Mouse (Mus musculus): ENCODE results near the gene S100b. TPM values are rescaled to one million over a fixed set of nuclear protein-coding genes. Genes with fewer than 3 reads are reported as not detected.

The S100b gene
- polyA plus RNA-seq, 1 experiment from 2014 or later = 0.42 TPM

DNA sequence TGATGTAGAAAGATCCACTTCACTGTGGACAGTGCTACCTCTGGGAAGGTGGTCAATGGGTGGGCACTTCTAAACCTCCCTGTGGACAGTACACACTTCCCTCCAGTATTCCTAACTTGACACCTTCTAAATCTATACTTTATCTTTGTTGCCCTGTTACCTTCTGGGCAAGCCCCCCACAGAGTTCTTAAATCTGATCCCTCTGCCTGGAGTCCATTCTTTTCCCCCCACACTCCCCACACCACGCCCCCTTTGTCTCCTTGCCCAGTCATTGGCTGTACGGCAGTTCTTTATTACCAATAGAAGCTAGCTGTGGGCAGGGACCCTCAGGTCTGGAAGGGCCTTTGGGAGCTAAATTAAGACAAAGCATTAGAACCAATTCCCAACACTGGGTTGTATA, 8.5 kb upstream of the S100b start:
- Histone ChIP-seq H3K36me3 (ENCODE audit: insufficient read depth, low read length) (no peaks in the 10 kb centered on the region), H3K4me3 (replicated peaks; ENCODE audit: low read depth, low read length) (no peak overlapping the region), H3K9me3 (replicated peaks; ENCODE audit: low read length) (no peaks in the 10 kb centered on the region), H3K4me2 (ENCODE audit: low read length) (no peak overlapping the region), H3K9ac (ENCODE audit: low read depth, low read length) (no peak overlapping the region), H3K27ac (no peak overlapping the region), H3K4me1 (replicated peaks; ENCODE audit: insufficient read depth, low read length) (no peaks in the 10 kb centered on the region), H3K27me3 (ENCODE audit: insufficient read depth, low read length) (no peaks in the 10 kb centered on the region)
- no peak for DNase-seq (ENCODE audit: low spot score)
- WGBS = 75% methylated on average over 2 of the region's 2 CpGs
- ATAC-seq (replicated peaks; ENCODE audit: low FRiP score, low read depth) = no peak
- no peak for TF ChIP-seq CTCF (IDR thresholded peaks at IDR 0.05; ENCODE audit: low read depth)

DNA sequence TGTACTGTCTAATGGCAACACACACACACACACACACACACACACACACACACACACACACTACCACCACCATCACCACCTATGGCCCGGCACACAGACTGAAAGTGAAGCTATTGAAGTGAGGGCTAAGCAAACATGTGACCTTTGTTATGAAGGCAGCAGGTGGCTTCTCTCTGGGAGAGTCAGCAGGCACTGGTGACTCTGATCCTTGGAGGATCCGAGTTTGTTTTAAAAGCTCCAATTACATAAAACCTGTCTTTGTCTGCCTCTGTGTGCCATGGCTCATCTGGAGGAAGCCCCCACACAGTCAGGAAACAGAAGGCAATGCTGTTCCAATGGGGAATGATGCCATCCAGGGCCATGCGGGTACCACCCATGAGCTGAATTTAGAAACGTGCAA, 7.1 kb upstream of the S100b start:
- ATAC-seq (replicated peaks; ENCODE audit: low FRiP score, low read depth) (peak; percentile 36; the same call in 1 of the 2 replicates), DNase-seq (ENCODE audit: low spot score) (peak; percentile 52)
- WGBS = 41% methylated on average over 4 of the region's 4 CpGs
- H3K9ac ChIP-seq (ENCODE audit: low read depth, low read length) = no peak overlapping the region
- H3K9me3 ChIP-seq (replicated peaks; ENCODE audit: low read length) = no peaks in the 10 kb centered on the region
- H3K27ac ChIP-seq = no peak overlapping the region
- no peaks in the 10 kb centered on the region for H3K36me3 ChIP-seq (ENCODE audit: insufficient read depth, low read length)
- H3K27me3 ChIP-seq (ENCODE audit: insufficient read depth, low read length) = no peaks in the 10 kb centered on the region
- H3K4me3 ChIP-seq (replicated peaks; ENCODE audit: low read depth, low read length) = no peak overlapping the region
- TF ChIP-seq CTCF (IDR thresholded peaks at IDR 0.05; ENCODE audit: low read depth) = no peak
- no peaks in the 10 kb centered on the region for H3K4me1 ChIP-seq (replicated peaks; ENCODE audit: insufficient read depth, low read length)
- H3K4me2 ChIP-seq (ENCODE audit: low read length) = no peak overlapping the region

DNA sequence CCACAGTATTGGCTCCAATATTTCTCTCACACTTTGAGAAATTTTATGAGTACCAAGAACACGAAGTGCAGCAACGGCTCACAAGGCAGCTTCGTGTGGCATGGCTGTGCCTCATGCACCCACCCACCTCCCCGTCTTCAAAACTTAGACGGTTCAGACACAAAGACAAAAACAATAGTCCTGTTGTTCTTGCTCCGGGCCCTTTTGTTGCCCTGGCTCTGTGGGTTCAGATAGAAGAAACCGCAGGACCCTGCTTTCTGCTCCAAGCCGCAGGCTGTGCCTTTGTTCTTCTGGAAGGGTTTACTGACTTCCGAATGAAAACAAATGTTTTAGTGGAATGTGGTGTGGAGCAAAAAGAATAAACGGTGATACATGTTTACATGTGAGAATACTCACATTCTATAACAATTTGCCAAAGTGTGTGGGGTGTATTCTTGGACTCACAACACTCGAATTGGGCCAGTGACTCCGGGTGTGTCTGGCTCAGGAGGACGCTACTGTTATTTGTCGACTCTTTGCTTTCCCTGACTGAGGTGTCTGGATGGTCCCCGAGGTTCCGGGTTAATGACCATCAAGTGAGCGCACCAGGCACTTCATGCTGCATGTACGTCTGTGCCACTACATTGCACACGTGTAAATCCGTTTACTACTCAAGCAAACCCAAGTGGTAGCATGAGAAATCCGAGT, 5.5 kb upstream of the S100b start:
- no peak for ATAC-seq (replicated peaks; ENCODE audit: low FRiP score, low read depth)
- no peak overlapping the region for H3K9ac ChIP-seq (ENCODE audit: low read depth, low read length)
- no peak for DNase-seq (ENCODE audit: low spot score)
- no peaks in the 10 kb centered on the region for H3K36me3 ChIP-seq (ENCODE audit: insufficient read depth, low read length)
- no peaks in the 10 kb centered on the region for H3K27me3 ChIP-seq (ENCODE audit: insufficient read depth, low read length)
- no peak overlapping the region for H3K27ac ChIP-seq
- no peak overlapping the region for H3K4me2 ChIP-seq (ENCODE audit: low read length)
- no peak overlapping the region for H3K4me3 ChIP-seq (replicated peaks; ENCODE audit: low read depth, low read length)
- H3K4me1 ChIP-seq (replicated peaks; ENCODE audit: insufficient read depth, low read length) = no peaks in the 10 kb centered on the region
- WGBS = 61% methylated on average over 21 of the region's 21 CpGs
- no peaks in the 10 kb centered on the region for H3K9me3 ChIP-seq (replicated peaks; ENCODE audit: low read length)
- TF ChIP-seq CTCF (IDR thresholded peaks at IDR 0.05; ENCODE audit: low read depth) = no peak

DNA sequence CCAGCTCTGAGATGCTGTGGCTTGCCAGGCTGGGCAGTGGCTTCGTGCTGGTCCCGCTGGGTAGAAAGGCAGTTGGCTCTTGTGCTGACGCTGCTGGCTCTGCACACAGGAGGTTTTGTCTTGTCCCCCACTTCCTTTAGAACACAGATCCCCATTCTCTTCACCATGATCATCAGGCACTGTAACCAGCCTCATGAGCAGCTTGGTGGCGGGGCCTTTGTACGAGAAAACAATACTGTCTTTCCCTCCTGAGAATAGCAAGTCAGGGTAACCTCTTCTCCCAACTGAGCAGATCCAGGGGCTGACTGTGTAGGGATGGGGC, 5.0 kb upstream of the S100b start:
- no peaks in the 10 kb centered on the region for H3K4me1 ChIP-seq (replicated peaks; ENCODE audit: insufficient read depth, low read length)
- H3K9ac ChIP-seq (ENCODE audit: low read depth, low read length) = no peak overlapping the region
- no peaks in the 10 kb centered on the region for H3K36me3 ChIP-seq (ENCODE audit: insufficient read depth, low read length)
- ATAC-seq (replicated peaks; ENCODE audit: low FRiP score, low read depth) = no peak
- H3K9me3 ChIP-seq (replicated peaks; ENCODE audit: low read length) = no peaks in the 10 kb centered on the region
- no peak overlapping the region for H3K27ac ChIP-seq
- WGBS = 89% methylated on average over 5 of the region's 5 CpGs
- H3K4me3 ChIP-seq (replicated peaks; ENCODE audit: low read depth, low read length) = no peak overlapping the region
- H3K4me2 ChIP-seq (ENCODE audit: low read length) = no peak overlapping the region
- no peak for DNase-seq (ENCODE audit: low spot score)
- no peaks in the 10 kb centered on the region for H3K27me3 ChIP-seq (ENCODE audit: insufficient read depth, low read length)
- no peak for TF ChIP-seq CTCF (IDR thresholded peaks at IDR 0.05; ENCODE audit: low read depth)

DNA sequence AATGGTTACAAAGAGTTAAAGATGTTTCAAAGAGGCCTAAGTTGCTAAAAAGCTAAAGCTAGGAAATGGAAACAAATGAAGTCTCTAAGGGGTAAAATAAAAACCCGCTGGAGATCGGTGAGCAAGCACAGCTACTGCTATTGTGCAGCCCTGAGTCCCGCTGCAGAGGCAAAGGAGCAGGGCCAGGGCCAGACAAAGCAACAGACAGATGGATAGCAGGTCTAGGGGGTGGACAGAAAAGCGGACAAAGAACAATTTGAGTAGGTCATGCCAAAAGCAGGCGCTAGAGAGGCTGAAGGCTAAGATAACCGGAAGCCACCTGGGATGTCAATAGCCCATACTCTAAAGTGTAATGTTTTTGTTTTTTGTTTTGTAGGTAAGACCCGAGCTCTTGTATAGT, 2.8 kb upstream of the S100b start:
- WGBS = 80% methylated on average over 7 of the region's 7 CpGs
- Histone ChIP-seq H3K4me1 (replicated peaks; ENCODE audit: insufficient read depth, low read length) (no peaks in the 10 kb centered on the region), H3K4me2 (ENCODE audit: low read length) (no peak overlapping the region), H3K27ac (no peak overlapping the region), H3K9ac (ENCODE audit: low read depth, low read length) (no peak overlapping the region), H3K4me3 (replicated peaks; ENCODE audit: low read depth, low read length) (no peak overlapping the region), H3K9me3 (replicated peaks; ENCODE audit: low read length) (no peaks in the 10 kb centered on the region), H3K36me3 (ENCODE audit: insufficient read depth, low read length) (no peaks in the 10 kb centered on the region), H3K27me3 (ENCODE audit: insufficient read depth, low read length) (no peaks in the 10 kb centered on the region)
- no peak for TF ChIP-seq CTCF (IDR thresholded peaks at IDR 0.05; ENCODE audit: low read depth)
- DNase-seq (ENCODE audit: low spot score) (no peak), ATAC-seq (replicated peaks; ENCODE audit: low FRiP score, low read depth) (no peak)

DNA sequence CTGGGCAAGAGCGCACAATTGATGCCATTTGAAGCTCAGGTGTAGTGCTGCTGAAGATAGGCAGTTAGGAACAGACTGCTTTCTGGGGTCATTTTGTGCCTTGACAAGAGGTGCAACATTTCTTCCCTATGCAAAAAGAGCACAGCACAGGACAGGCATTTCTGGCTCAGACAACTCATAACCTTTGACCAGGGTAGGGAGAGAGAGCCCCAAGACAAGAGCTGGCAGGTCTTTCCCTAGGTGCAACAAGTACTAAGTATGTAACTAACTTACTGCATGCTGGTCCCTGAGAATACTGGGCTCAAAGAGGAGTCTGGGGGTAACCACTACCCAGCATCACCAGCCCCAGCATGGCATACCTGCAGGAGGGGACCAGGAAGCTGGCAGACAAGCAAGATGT, 574 bp upstream of the S100b start:
- no peak overlapping the region for H3K27ac ChIP-seq
- no peak for TF ChIP-seq CTCF (IDR thresholded peaks at IDR 0.05; ENCODE audit: low read depth)
- no peak for DNase-seq (ENCODE audit: low spot score)
- 100% methylated on average over 1 of the region's 1 CpGs for WGBS
- no peak overlapping the region for H3K9ac ChIP-seq (ENCODE audit: low read depth, low read length)
- no peak overlapping the region for H3K4me3 ChIP-seq (replicated peaks; ENCODE audit: low read depth, low read length)
- H3K4me1 ChIP-seq (replicated peaks; ENCODE audit: insufficient read depth, low read length) = 0 out of 2 replicates have a peak, but pooled peaks cover 2% of the 10 kb centered on the region
- H3K4me2 ChIP-seq (ENCODE audit: low read length) = no peak overlapping the region
- H3K9me3 ChIP-seq (replicated peaks; ENCODE audit: low read length) = no peaks in the 10 kb centered on the region
- H3K36me3 ChIP-seq (ENCODE audit: insufficient read depth, low read length) = no peaks in the 10 kb centered on the region
- H3K27me3 ChIP-seq (ENCODE audit: insufficient read depth, low read length) = no peaks in the 10 kb centered on the region
- no peak for ATAC-seq (replicated peaks; ENCODE audit: low FRiP score, low read depth)

DNA sequence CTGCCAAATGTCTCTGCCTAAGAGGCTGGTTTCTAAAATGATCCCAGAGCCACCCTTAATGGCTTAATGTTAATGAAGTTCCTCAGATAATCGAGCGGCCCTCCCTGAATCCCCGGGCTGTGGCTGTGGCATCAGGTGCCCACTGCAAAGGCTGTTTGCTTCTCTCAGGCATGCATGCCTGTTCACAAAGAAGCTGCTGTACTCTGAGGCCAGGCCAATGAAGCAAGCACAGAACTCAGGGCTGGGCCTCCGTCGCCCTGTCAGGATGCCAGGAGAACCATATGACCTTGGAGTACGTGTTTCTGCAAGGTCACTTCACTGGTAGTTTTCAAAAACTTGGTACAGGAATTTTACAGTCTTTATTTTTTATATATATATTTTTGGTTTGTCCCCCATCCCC, 2.0 kb downstream of the S100b start:
- no peak overlapping the region for H3K9ac ChIP-seq (ENCODE audit: low read depth, low read length)
- ATAC-seq (replicated peaks; ENCODE audit: low FRiP score, low read depth) = no peak
- no peak for TF ChIP-seq CTCF (IDR thresholded peaks at IDR 0.05; ENCODE audit: low read depth)
- H3K4me1 ChIP-seq (replicated peaks; ENCODE audit: insufficient read depth, low read length) = 0 out of 2 replicates have a peak, but pooled peaks cover 2% of the 10 kb centered on the region
- no peaks in the 10 kb centered on the region for H3K9me3 ChIP-seq (replicated peaks; ENCODE audit: low read length)
- H3K27ac ChIP-seq = no peak overlapping the region
- DNase-seq (ENCODE audit: low spot score) = no peak
- WGBS = 52% methylated on average over 6 of the region's 6 CpGs
- H3K4me3 ChIP-seq (replicated peaks; ENCODE audit: low read depth, low read length) = no peak overlapping the region
- no peaks in the 10 kb centered on the region for H3K27me3 ChIP-seq (ENCODE audit: insufficient read depth, low read length)
- no peaks in the 10 kb centered on the region for H3K36me3 ChIP-seq (ENCODE audit: insufficient read depth, low read length)
- no peak overlapping the region for H3K4me2 ChIP-seq (ENCODE audit: low read length)

Data from kidney, postnatal 0 days (tissue).